Mouse (Mus musculus) layer of hippocampus, adult 2 months (tissue): ENCODE measurements around the gene Tulp2. TPM values are rescaled to one million over a fixed set of nuclear protein-coding genes. Genes with fewer than 3 reads are reported as not detected.
"Not testable (repeated sequence)": the region's sequence is repeated elsewhere in the genome, so short reads cannot be mapped to it uniquely, and the experiment has no call there.

Experiments
- DNase-seq, 2 experiments: peaks; one replicate each; pipeline ENCODE4 v3.0.0; 2022; ENCODE audit warnings: low spot score in 2 of 2
- H3K27ac ChIP-seq: fragments of 200-600 bp; 2 replicates; pipeline ENCODE4 v1.8.1; 2022
- H3K4me3 ChIP-seq: fragments of 200-600 bp; 2 replicates; pipeline ENCODE4 v1.8.1; 2022; ENCODE audit warnings: mild to moderate bottlenecking
- CTCF ChIP-seq: fragments of 200-600 bp; conservative IDR thresholded peaks from 2 replicates; pipeline ENCODE4 v1.8.1; 2022; ENCODE audit warnings: antibody characterized with exemption, mild to moderate bottlenecking, moderate library complexity
- total RNA-seq, 2 experiments: library from RNA; stranded (reverse); gene quantifications; 2 replicates each; pipeline ENCODE4 v1.2.3; 2021

Gene Tulp2
- total RNA-seq, 2 experiments from 2014 or later = not detected

GRCm38 (mm10) chr7:45507583-45507982 lies 25.9 kb downstream of the Tulp2 start:
- no peak for DNase-seq
- Histone ChIP-seq H3K27ac (no peak overlapping the region), H3K4me3 (no peak overlapping the region)
- no peak for TF ChIP-seq CTCF

- no peak for DNase-seq
- H3K4me3 ChIP-seq = no peak overlapping the region
- TF ChIP-seq CTCF = no peak
- no peak overlapping the region for H3K27ac ChIP-seq
Measured at GRCm38 (mm10) chr7:45508561-45508960, 26.9 kb downstream of the Tulp2 start.

- Histone ChIP-seq H3K27ac (peak overlapping the region; percentile 90), H3K4me3 (peak overlapping the region; percentile 79)
- DNase-seq = no peak
- no peak for TF ChIP-seq CTCF
Measured at GRCm38 (mm10) chr7:45509181-45509882, 27.7 kb downstream of the Tulp2 start.

- peak within 1 kb of the TSS; percentile 90 for H3K27ac ChIP-seq
- TF ChIP-seq CTCF = no peak; the same call in 1 of the 2 replicates
- peak within 1 kb of the TSS; percentile 79 for H3K4me3 ChIP-seq
- peak; percentile 84 to 90 for DNase-seq
Measured at GRCm38 (mm10) chr7:45509912-45510787, 28.5 kb downstream of the Tulp2 start, which contains the start of gene Nucb1. Gene Nucb1 (minus strand): TSS chr7:45510406.

- no peak overlapping the region for H3K4me3 ChIP-seq
- TF ChIP-seq CTCF = 0 out of 2 replicates have a peak, but pooled peaks have one; percentile 6
- H3K27ac ChIP-seq = no peak overlapping the region
- no peak for DNase-seq
Measured at GRCm38 (mm10) chr7:45514411-45514810, 32.7 kb downstream of the Tulp2 start.

GRCm38 (mm10) chr7:45515436-45515835 lies 33.8 kb downstream of the Tulp2 start:
- Histone ChIP-seq H3K4me3 (no peak overlapping the region), H3K27ac (no peak overlapping the region)
- TF ChIP-seq CTCF = no peak
- DNase-seq = no peak

GRCm38 (mm10) chr7:45516846-45517245 lies 35.2 kb downstream of the Tulp2 start:
- not testable (repeated sequence) for H3K27ac ChIP-seq, DNase-seq, H3K4me3 ChIP-seq
- peak; percentile 71 for TF ChIP-seq CTCF

- no peak for DNase-seq
- no peak overlapping the region for H3K4me3 ChIP-seq
- no peak for TF ChIP-seq CTCF
- no peak overlapping the region for H3K27ac ChIP-seq
Measured at GRCm38 (mm10) chr7:45518618-45519017, 36.9 kb downstream of the Tulp2 start.

GRCm38 (mm10) chr7:45519345-45520120 lies 37.9 kb downstream of the Tulp2 start:
- no peak for TF ChIP-seq CTCF
- no peak overlapping the region for H3K4me3 ChIP-seq
- H3K27ac ChIP-seq = no peak overlapping the region
- no peak for DNase-seq

- TF ChIP-seq CTCF = peak; percentile 15; the same call in 1 of the 2 replicates
- DNase-seq = no peak
- Histone ChIP-seq H3K4me3 (no peak overlapping the region), H3K27ac (no peak overlapping the region)
Measured at GRCm38 (mm10) chr7:45520605-45521004, 38.9 kb downstream of the Tulp2 start.

- peak; percentile 62 for TF ChIP-seq CTCF
- H3K27ac ChIP-seq = peak overlapping the region; percentile 88
- H3K4me3 ChIP-seq = peak overlapping the region; percentile 73
- peak; percentile 91 to 92 for DNase-seq
Measured at GRCm38 (mm10) chr7:45521728-45522184, 40.1 kb downstream of the Tulp2 start.

GRCm38 (mm10) chr7:45522194-45522752 lies 40.6 kb downstream of the Tulp2 start:
- Histone ChIP-seq H3K4me3 (peak overlapping the region; percentile 73), H3K27ac (peak overlapping the region; percentile 88)
- TF ChIP-seq CTCF = no peak
- DNase-seq = no peak
